Mouse (Mus musculus) midbrain, embryonic 14.5 days (tissue): ENCODE results near the gene Maml3. TPM values are rescaled to one million over a fixed set of nuclear protein-coding genes. Genes with fewer than 3 reads are reported as not detected.

Experiments
- ATAC-seq: fragments of 200-750 bp; cut with Nextera tagmentation; 2 replicates; pipeline ENCODE4 v1.8.0; 2017; ENCODE audit warnings: moderate number of reproducible peaks, moderate library complexity; ENCODE audit not compliant: low FRiP score, low TSS enrichment
- DNase-seq: peaks from one replicate; pipeline ENCODE4 v3.0.0-alpha.2; 2015
- H3K27ac ChIP-seq: fragments of 300-500 bp; sonication (generic); replicated peaks from 2 replicates; pipeline ENCODE4 v1.5.1; 2014; ENCODE audit warnings: mild to moderate bottlenecking, low read depth, low read length, moderate library complexity
- H3K27me3 ChIP-seq: fragments of 300-500 bp; sonication (generic); 2 replicates; pipeline ENCODE4 v1.6.1; 2014; ENCODE audit warnings: low read length, control low read depth, mixed read lengths; ENCODE audit not compliant: control insufficient read depth, insufficient read depth
- H3K36me3 ChIP-seq: fragments of 300-500 bp; sonication (generic); 2 replicates; pipeline ENCODE4 v1.6.1; 2014; ENCODE audit warnings: low read length, control low read depth; ENCODE audit not compliant: control insufficient read depth, insufficient read depth
- H3K4me1 ChIP-seq: fragments of 300-500 bp; sonication (generic); 2 replicates; pipeline ENCODE4 v1.6.1; 2014; ENCODE audit warnings: mild to moderate bottlenecking, antibody characterized with exemption, low read length, control low read depth; ENCODE audit not compliant: control insufficient read depth, insufficient read depth
- H3K4me2 ChIP-seq: fragments of 300-500 bp; sonication (generic); 2 replicates; pipeline ENCODE4 v1.6.1; 2014; ENCODE audit warnings: mild to moderate bottlenecking, low read length, moderate library complexity
- H3K4me3 ChIP-seq: fragments of 300-500 bp; sonication (generic); replicated peaks from 2 replicates; pipeline ENCODE4 v1.5.1; 2014; ENCODE audit warnings: low read depth, low read length
- H3K9ac ChIP-seq: fragments of 300-500 bp; sonication (generic); replicated peaks from 2 replicates; pipeline ENCODE4 v1.6.1; 2014; ENCODE audit warnings: mild to moderate bottlenecking, low read length, moderate library complexity
- H3K9me3 ChIP-seq: fragments of 300-500 bp; sonication (generic); 2 replicates; pipeline ENCODE4 v1.6.1; 2016; ENCODE audit warnings: low read length, control low read depth, mixed read lengths; ENCODE audit not compliant: control insufficient read depth
- WGBS: fragments of 180-500 bp; shearing (Covaris S2); extraction: QIAGEN DNeasy Blood & Tissue Kit; methylation state at CpG from one replicate; pipeline ENCODE4 v1.1.7; 2014; 5-methylcytosine and 5-hydroxymethylcytosine counted together
- polyA plus RNA-seq: library from polyadenylated mRNA; unstranded; fragments of >200 nt; fragmentation: Nextera tagmentation; extraction: Ambion mirVana; gene quantifications from 2 replicates; pipeline ENCODE4 v1.2.1, GENCODE M21; 2014

Maml3 gene
- polyA plus RNA-seq, 1 experiment from 2014 or later: 10.3 TPM

GRCm38 (mm10) chr3:52030114-52030513, 74.8 kb downstream of the Maml3 start:
- Histone ChIP-seq H3K4me3 (no peak overlapping the region), H3K4me1 (peaks cover 9% of the 10 kb centered on the region; the same call in 1 of the 2 replicates), H3K9me3 (no peaks in the 10 kb centered on the region), H3K27me3 (no peaks in the 10 kb centered on the region), H3K4me2 (no peak overlapping the region), H3K36me3 (no peaks in the 10 kb centered on the region), H3K27ac (no peak overlapping the region), H3K9ac (no peak overlapping the region)
- DNase-seq (no peak), ATAC-seq (no peak)
- WGBS: 78% methylated on average over 10 of the region's 10 CpGs

GRCm38 (mm10) chr3:52029661-52030081, 75.2 kb downstream of the Maml3 start:
- no peaks in the 10 kb centered on the region for H3K9me3 ChIP-seq
- H3K27ac ChIP-seq: no peak overlapping the region
- ATAC-seq: no peak
- DNase-seq: no peak
- H3K36me3 ChIP-seq: no peaks in the 10 kb centered on the region
- H3K9ac ChIP-seq: no peak overlapping the region
- no peak overlapping the region for H3K4me3 ChIP-seq
- H3K27me3 ChIP-seq: no peaks in the 10 kb centered on the region
- 56% methylated on average over 12 of the region's 12 CpGs for WGBS
- peaks cover 10% of the 10 kb centered on the region; the same call in 1 of the 2 replicates for H3K4me1 ChIP-seq
- H3K4me2 ChIP-seq: no peak overlapping the region

- Histone ChIP-seq H3K9me3 (no peaks in the 10 kb centered on the region), H3K36me3 (no peaks in the 10 kb centered on the region), H3K27ac (no peak overlapping the region), H3K4me2 (no peak overlapping the region), H3K4me3 (no peak overlapping the region), H3K4me1 (peaks cover 7% of the 10 kb centered on the region; the same call in 1 of the 2 replicates), H3K9ac (no peak overlapping the region), H3K27me3 (no peaks in the 10 kb centered on the region)
- ATAC-seq (no peak), DNase-seq (no peak)
- 74% methylated on average over 7 of the region's 7 CpGs for WGBS
These were observed 76.9 kb downstream of the Maml3 start for GRCm38 (mm10) chr3:52027972-52028371.

GRCm38 (mm10) chr3:52022486-52022885, 82.4 kb downstream of the Maml3 start:
- Histone ChIP-seq H3K9ac (no peak overlapping the region), H3K36me3 (no peaks in the 10 kb centered on the region), H3K4me3 (no peak overlapping the region), H3K4me2 (no peak overlapping the region), H3K9me3 (no peaks in the 10 kb centered on the region), H3K27me3 (no peaks in the 10 kb centered on the region), H3K27ac (no peak overlapping the region), H3K4me1 (peaks cover 4% of the 10 kb centered on the region; the same call in 1 of the 2 replicates)
- ATAC-seq (no peak), DNase-seq (no peak)
- WGBS: 33% methylated on average over 7 of the region's 7 CpGs

GRCm38 (mm10) chr3:52018103-52018439, 86.8 kb downstream of the Maml3 start:
- H3K27ac ChIP-seq: no peak overlapping the region
- no peak for DNase-seq
- H3K36me3 ChIP-seq: no peaks in the 10 kb centered on the region
- H3K9ac ChIP-seq: no peak overlapping the region
- no peak for ATAC-seq
- H3K9me3 ChIP-seq: no peaks in the 10 kb centered on the region
- no peak overlapping the region for H3K4me3 ChIP-seq
- no peaks in the 10 kb centered on the region for H3K4me1 ChIP-seq
- whole genome bisulfite sequencing: 84% methylated on average over 5 of the region's 5 CpGs
- no peaks in the 10 kb centered on the region for H3K27me3 ChIP-seq
- H3K4me2 ChIP-seq: no peak overlapping the region

GRCm38 (mm10) chr3:52017439-52018102, 87.3 kb downstream of the Maml3 start:
- H3K36me3 ChIP-seq: no peaks in the 10 kb centered on the region
- H3K9ac ChIP-seq: no peak overlapping the region
- DNase-seq (no peak), ATAC-seq (no peak)
- H3K4me2 ChIP-seq: no peak overlapping the region
- no peaks in the 10 kb centered on the region for H3K9me3 ChIP-seq
- no peaks in the 10 kb centered on the region for H3K27me3 ChIP-seq
- no peaks in the 10 kb centered on the region for H3K4me1 ChIP-seq
- no peak overlapping the region for H3K27ac ChIP-seq
- H3K4me3 ChIP-seq: no peak overlapping the region
- WGBS: 74% methylated on average over 17 of the region's 17 CpGs

GRCm38 (mm10) chr3:52016178-52016577, 88.7 kb downstream of the Maml3 start:
- no peaks in the 10 kb centered on the region for H3K4me1 ChIP-seq
- H3K27ac ChIP-seq: no peak overlapping the region
- 89% methylated on average over 3 of the region's 3 CpGs for WGBS
- no peak for ATAC-seq
- no peak overlapping the region for H3K9ac ChIP-seq
- DNase-seq: no peak
- no peaks in the 10 kb centered on the region for H3K27me3 ChIP-seq
- H3K9me3 ChIP-seq: no peaks in the 10 kb centered on the region
- H3K4me3 ChIP-seq: no peak overlapping the region
- H3K4me2 ChIP-seq: no peak overlapping the region
- no peaks in the 10 kb centered on the region for H3K36me3 ChIP-seq

- WGBS: 96% methylated on average over 1 of the region's 1 CpGs
These were observed 89.3 kb downstream of the Maml3 start for GRCm38 (mm10) chr3:52015556-52015955.

GRCm38 (mm10) chr3:52011032-52011710, 93.7 kb downstream of the Maml3 start:
- Histone ChIP-seq H3K4me3 (no peak overlapping the region), H3K27ac (no peak overlapping the region), H3K27me3 (no peaks in the 10 kb centered on the region), H3K9ac (no peak overlapping the region), H3K36me3 (no peaks in the 10 kb centered on the region), H3K4me1 (peaks cover 26% of the 10 kb centered on the region), H3K4me2 (no peak overlapping the region), H3K9me3 (no peaks in the 10 kb centered on the region)
- 63% methylated on average over 9 of the region's 9 CpGs for WGBS
- DNase-seq (no peak), ATAC-seq (no peak)

More at GRCm38 (mm10) chr3:52015556-52015955, 89.3 kb downstream of the Maml3 start:
- Histone ChIP-seq H3K27me3 (no peaks in the 10 kb centered on the region), H3K4me3 (no peak overlapping the region), H3K4me2 (no peak overlapping the region), H3K27ac (no peak overlapping the region), H3K9ac (no peak overlapping the region), H3K4me1 (no peaks in the 10 kb centered on the region), H3K36me3 (no peaks in the 10 kb centered on the region), H3K9me3 (no peaks in the 10 kb centered on the region)
- DNase-seq (no peak), ATAC-seq (no peak)
